Mouse (Mus musculus): ENCODE results near the gene Syce2. TPM values are rescaled to one million over a fixed set of nuclear protein-coding genes. Genes with fewer than 3 reads are reported as not detected.
"Not testable (repeated sequence)": the region's sequence is repeated elsewhere in the genome, so short reads cannot be mapped to it uniquely, and the experiment has no call there.

Syce2 gene
- polyA plus RNA-seq (2015; fragmentation: Nextera tagmentation; extraction: Ambion mirVana) = 23.0 and 32.6 TPM in 2 replicates

DNA sequence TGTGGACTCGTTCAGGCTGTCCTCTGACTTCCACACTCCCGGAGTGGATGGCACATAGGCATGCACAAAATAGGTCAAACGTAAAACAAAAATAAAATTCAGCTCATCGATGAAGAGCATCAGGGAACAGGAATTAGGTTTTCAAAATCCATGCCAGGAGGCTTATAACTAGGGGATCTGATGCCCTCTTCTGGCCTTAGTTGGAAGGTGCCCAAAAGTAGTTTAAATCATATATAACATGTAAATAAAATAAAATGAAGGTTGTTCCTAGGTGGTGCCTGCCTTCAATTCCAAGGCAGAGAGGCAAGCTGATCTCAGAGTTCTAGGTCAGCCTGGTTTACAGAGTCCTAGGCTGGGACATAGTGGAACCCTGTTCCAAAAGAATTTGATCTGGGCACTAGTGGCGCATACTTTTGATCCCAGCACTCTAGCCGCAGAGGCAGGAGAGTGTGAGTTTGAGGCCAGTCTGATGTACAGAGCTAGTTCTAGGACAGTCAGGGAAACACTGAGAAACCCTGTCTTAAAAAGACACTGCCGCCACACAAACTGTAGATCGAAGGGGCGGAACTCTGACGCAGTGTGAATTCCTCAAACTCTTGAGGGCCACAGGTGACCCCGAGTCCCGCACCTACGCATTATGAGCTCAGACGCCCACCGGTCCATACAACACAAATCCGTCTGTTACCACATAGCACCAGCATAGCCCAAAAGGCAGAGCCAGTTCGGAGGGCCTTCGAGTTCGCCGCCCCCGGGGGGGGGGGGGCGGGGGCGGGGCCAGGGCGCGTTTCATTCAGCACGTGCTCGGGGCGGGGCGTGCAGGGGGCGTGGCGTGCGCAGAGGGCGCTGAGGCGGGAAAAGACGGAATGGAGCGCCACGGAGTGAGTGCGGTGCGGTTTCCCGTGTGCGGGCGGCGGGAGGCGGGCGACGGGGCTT lies at the start of gene Syce2:
Gene Syce2 (plus strand): TSS at position 736 of the 933 bp plus-strand sequence.
- Histone ChIP-seq H3K4me3 (peak within 1 kb of the TSS; percentile 53), H3K36me3 (peaks cover 25% of the 10 kb centered on the region), H3K9ac (peak within 1 kb of the TSS; percentile 59), H3K4me1 (replicated peaks) (peaks cover 14% of the 10 kb centered on the region), H3K27me3 (no peaks in the 10 kb centered on the region), H3K4me2 (peak within 1 kb of the TSS; percentile 88), H3K27ac (no peak within 1 kb of the TSS), H3K9me3 (replicated peaks) (no peaks in the 10 kb centered on the region)
- 11% methylated on average over 44 of the region's 46 CpGs for WGBS
- peak; percentile 71 for ATAC-seq (replicated peaks; ENCODE audit: insufficient number of reproducible peaks, insufficient read depth, low FRiP score, low read depth)

DNA sequence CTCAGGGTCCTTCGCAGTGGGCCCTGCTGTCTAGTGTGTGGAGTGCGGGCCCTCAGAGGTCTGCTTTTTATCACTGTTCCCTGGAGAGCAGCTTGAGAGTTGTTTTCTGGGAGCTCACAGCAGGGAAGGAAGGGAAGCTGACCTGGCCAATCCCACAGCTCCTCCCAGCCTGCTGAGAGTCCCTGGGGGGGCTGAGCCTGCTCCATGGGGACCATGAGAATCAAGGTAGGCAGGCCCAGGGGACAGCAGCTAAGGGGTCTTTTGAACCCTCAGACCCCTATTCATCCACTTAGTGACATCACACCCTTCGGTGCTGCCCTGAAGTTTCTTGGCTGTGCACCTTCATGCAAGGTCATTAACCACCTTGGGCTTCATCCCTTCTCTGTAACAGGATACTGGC lies 49.2 kb upstream of the Syce2 start, which contains the start of gene Dand5:
Gene Dand5 (minus strand): TSS at position 101 of the 400 bp plus-strand sequence.
- no peak within 1 kb of the TSS for H3K4me3 ChIP-seq

DNA sequence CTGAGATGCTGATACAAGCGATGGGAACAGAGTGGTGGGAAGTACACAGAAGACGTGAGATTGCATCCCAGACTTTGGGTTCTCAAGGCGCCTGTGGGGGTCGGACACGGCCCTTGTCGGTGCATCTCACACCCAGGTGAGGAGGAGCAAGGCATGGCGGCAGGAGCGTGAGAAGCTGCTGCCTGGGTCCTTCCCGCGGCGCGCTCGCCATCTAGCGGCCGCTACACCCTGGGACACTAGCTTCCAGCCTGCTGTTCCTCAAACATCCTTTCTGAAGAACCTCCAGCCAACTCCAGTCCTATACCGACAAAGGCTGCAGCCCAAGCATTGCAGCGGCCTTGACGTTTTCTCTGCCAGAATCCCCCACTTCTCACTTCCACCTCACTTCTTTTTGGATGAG lies 48.3 kb upstream of the Syce2 start:
- Histone ChIP-seq H3K4me3 (no peak overlapping the region), H3K9me3 (replicated peaks) (no peaks in the 10 kb centered on the region), H3K9ac (no peak overlapping the region), H3K36me3 (no peaks in the 10 kb centered on the region), H3K4me1 (replicated peaks) (peaks cover 13% of the 10 kb centered on the region), H3K27ac (no peak overlapping the region), H3K4me2 (peak overlapping the region; percentile 46), H3K27me3 (no peaks in the 10 kb centered on the region)
- WGBS = under 1% methylated on average over 18 of the region's 18 CpGs
- peak; percentile 45; the same call in 1 of the 2 replicates for ATAC-seq (replicated peaks; ENCODE audit: insufficient number of reproducible peaks, insufficient read depth, low FRiP score, low read depth)

More for the DNA sequence above, 49.2 kb upstream of the Syce2 start, which contains the start of gene Dand5:
- no peaks in the 10 kb centered on the region for H3K9me3 ChIP-seq (replicated peaks)
- peaks cover 13% of the 10 kb centered on the region for H3K4me1 ChIP-seq (replicated peaks)
- H3K36me3 ChIP-seq = no peaks in the 10 kb centered on the region
- no peak within 1 kb of the TSS for H3K27ac ChIP-seq
- no peak; the same call in 1 of the 2 replicates for ATAC-seq (replicated peaks; ENCODE audit: insufficient number of reproducible peaks, insufficient read depth, low FRiP score, low read depth)
- H3K27me3 ChIP-seq = no peaks in the 10 kb centered on the region
- WGBS = 43% methylated on average over 3 of the region's 3 CpGs
- peak within 1 kb of the TSS; percentile 46 for H3K4me2 ChIP-seq
- H3K9ac ChIP-seq = no peak within 1 kb of the TSS

DNA sequence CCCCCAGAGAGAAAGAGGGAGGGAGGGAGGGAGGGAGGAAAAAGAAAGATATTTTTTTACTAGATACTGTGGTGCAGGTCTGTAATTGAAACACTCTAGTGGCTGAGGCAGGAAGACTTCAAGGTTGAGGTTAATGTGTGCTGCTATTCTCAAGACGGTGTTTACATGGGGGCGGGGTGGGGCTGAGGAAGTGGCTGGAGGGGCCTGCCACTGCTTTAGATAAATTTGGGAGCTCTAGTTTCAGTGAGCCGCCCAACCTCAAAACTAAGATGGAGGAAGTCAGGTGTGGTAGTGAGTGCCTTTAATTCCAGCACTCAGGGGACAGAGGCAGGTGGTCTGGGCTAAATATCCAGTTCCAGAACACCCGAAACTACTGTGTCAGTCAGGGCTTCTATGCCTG lies 46.3 kb upstream of the Syce2 start:
- Histone ChIP-seq H3K4me2 (no peak overlapping the region), H3K4me3 (no peak overlapping the region)
- 53% methylated on average over 4 of the region's 4 CpGs for WGBS

DNA sequence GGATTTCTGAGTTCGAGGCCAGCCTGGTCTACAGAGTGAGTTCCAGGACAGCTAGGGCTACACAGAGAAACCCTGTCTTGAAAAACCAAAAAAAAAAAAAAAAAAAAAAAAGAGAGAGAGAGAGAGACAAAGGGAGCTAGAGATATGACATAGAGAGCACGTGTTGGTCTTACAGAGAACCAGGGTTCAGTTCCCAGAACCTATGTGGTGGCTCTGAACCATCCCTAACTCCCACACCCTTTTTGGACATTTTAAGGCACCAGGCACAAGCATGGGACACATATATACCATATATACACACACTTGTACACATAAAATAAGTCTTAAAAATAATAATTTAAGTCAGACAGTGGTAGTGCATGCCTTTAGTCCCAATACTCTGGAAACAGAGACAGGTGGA lies 45.4 kb upstream of the Syce2 start:
- H3K27me3 ChIP-seq; H3K4me3 ChIP-seq; H3K9me3 ChIP-seq (replicated peaks); H3K4me2 ChIP-seq; H3K9ac ChIP-seq; H3K27ac ChIP-seq; ATAC-seq (replicated peaks; ENCODE audit: insufficient number of reproducible peaks, insufficient read depth, low FRiP score, low read depth); H3K36me3 ChIP-seq: not testable (repeated sequence)
- WGBS = 83% methylated on average over 2 of the region's 2 CpGs
- peaks cover 14% of the 10 kb centered on the region for H3K4me1 ChIP-seq (replicated peaks)

More for the DNA sequence above, 46.3 kb upstream of the Syce2 start:
- H3K27ac ChIP-seq = no peak overlapping the region
- no peak for ATAC-seq (replicated peaks; ENCODE audit: insufficient number of reproducible peaks, insufficient read depth, low FRiP score, low read depth)
- H3K9ac ChIP-seq = no peak overlapping the region
- peaks cover 13% of the 10 kb centered on the region for H3K4me1 ChIP-seq (replicated peaks)
- H3K9me3 ChIP-seq (replicated peaks) = no peaks in the 10 kb centered on the region
- no peaks in the 10 kb centered on the region for H3K36me3 ChIP-seq
- H3K27me3 ChIP-seq = no peaks in the 10 kb centered on the region

DNA sequence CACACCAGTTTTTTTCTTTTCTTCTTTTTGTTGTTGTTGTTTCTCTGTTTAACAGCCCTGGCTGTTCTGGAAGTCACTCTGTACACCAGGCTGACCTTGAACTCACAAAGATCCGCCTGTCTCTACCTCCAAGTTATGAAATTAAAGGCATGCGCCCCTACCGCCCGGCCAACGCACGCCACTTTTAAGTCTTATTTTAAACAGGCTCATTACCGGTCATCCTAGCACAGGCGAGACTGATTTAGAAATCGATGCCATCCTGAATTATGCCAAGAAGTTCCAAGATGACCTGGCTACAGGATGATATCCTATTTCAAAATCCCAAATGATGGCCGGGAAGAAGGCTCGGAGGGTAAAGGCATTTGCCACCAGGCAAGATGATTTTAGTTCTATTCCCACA lies 40.4 kb upstream of the Syce2 start, which contains the start of gene Gadd45gip1:
Gene Gadd45gip1 (plus strand): TSS at position 33 of the 400 bp plus-strand sequence.
- peak within 1 kb of the TSS; percentile 92 for H3K9ac ChIP-seq
- peaks cover 28% of the 10 kb centered on the region for H3K36me3 ChIP-seq
- 64% methylated on average over 11 of the region's 11 CpGs for WGBS
- peak within 1 kb of the TSS; percentile 93 for H3K27ac ChIP-seq
- H3K4me1 ChIP-seq (replicated peaks) = peaks cover 37% of the 10 kb centered on the region
- no peaks in the 10 kb centered on the region for H3K9me3 ChIP-seq (replicated peaks)
- no peaks in the 10 kb centered on the region for H3K27me3 ChIP-seq
- peak within 1 kb of the TSS; percentile 91 for H3K4me3 ChIP-seq
- peak within 1 kb of the TSS; percentile 71 for H3K4me2 ChIP-seq
- ATAC-seq (replicated peaks; ENCODE audit: insufficient number of reproducible peaks, insufficient read depth, low FRiP score, low read depth) = no peak

DNA sequence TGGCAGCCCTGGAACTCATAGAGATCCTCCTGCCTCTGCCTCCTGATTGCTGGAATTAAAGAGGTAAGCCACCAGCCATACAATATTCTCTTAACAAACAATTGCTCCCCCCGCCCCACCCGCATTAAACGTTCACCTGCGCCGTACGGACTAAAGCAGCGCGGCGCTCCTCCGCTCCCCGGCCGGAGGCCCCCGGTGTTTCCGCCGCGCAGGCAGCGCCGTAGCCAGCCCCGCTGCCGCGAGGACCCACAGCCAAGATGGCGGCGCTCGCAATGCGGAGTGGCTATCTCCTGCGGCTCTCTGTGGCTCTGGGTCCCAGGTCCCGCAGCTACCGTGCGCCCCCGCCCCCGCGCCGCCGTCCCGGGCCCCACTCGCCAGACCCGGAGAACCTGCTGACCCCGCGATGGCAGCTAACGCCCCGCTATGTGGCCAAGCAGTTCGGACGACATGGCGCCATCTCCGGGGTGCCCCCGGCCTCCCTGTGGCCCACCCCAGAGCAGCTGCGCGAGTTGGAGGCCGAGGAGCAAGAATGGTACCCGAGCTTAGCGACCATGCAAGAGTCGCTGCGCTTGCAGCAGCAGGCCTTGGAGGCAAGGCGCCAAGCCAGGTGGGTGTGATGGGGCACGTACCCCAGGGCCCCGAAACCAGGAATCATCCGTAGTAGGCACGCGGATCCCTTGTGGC lies 39.7 kb upstream of the Syce2 start:
- under 1% methylated on average over 59 of the region's 59 CpGs for WGBS
- H3K4me1 ChIP-seq (replicated peaks) = peaks cover 37% of the 10 kb centered on the region

GRCm38 (mm10) chr8:84832759-84833742 lies 38.9 kb upstream of the Syce2 start:
- H3K4me2 ChIP-seq = peak overlapping the region; percentile 71
- peak overlapping the region; percentile 93 for H3K27ac ChIP-seq
- no peak for ATAC-seq (replicated peaks; ENCODE audit: insufficient number of reproducible peaks, insufficient read depth, low FRiP score, low read depth)
- peak overlapping the region; percentile 91 for H3K4me3 ChIP-seq
- peaks cover 37% of the 10 kb centered on the region for H3K4me1 ChIP-seq (replicated peaks)
- peak overlapping the region; percentile 92 for H3K9ac ChIP-seq
- no peaks in the 10 kb centered on the region for H3K9me3 ChIP-seq (replicated peaks)
- WGBS = 56% methylated on average over 10 of the region's 10 CpGs
- H3K27me3 ChIP-seq = no peaks in the 10 kb centered on the region
- peaks cover 43% of the 10 kb centered on the region for H3K36me3 ChIP-seq

More for the DNA sequence above, 39.7 kb upstream of the Syce2 start:
- Histone ChIP-seq H3K4me3 (peak overlapping the region; percentile 91), H3K36me3 (peaks cover 35% of the 10 kb centered on the region), H3K9ac (peak overlapping the region; percentile 92), H3K27ac (peak overlapping the region; percentile 93), H3K9me3 (replicated peaks) (no peaks in the 10 kb centered on the region), H3K27me3 (no peaks in the 10 kb centered on the region), H3K4me2 (peak overlapping the region; percentile 71)
- peak; percentile 59 for ATAC-seq (replicated peaks; ENCODE audit: insufficient number of reproducible peaks, insufficient read depth, low FRiP score, low read depth)

DNA sequence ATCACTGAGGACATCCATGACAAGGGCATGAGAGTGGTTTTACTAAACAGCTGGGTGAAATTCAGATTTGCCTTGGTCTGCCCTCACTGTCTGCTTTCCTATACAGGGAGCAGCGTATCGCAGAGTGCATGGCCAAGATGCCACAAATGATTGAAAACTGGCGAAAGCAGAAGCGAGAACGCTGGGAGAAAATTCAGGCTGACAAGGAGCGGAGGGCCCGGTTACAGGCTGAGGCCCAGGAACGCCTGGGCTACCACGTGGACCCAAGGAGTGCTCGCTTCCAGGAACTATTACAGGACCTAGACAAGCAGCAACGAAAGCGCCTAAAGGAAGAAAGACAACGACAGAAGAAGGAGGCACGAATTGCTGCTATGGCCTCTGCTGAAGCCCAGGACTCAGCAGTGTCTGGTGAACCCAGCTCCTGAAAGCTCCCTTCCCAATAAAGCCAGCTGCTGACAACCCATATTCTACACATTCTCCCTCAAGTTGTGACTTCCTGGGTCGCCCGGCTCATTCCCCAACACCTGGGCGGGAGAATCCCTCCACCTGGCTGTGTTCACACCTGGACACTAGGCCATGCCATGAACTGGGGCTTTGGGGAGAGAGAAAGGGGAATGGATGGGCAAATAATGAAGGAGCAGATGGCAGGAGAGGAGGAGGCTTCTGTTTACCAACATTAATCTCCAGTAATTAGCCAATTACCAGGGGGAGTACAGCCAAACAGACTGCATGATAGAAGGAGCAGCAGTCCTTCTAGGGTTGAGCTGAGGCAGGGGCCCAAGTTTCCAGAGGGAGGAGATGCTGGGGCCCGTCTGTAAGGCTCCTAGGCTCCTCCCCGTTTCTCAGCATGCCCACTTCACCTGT lies 37.7 kb upstream of the Syce2 start:
- H3K27ac ChIP-seq = peak overlapping the region; percentile 48
- 81% methylated on average over 19 of the region's 19 CpGs for WGBS
- H3K27me3 ChIP-seq = no peaks in the 10 kb centered on the region
- no peak overlapping the region for H3K4me3 ChIP-seq
- H3K9me3 ChIP-seq (replicated peaks) = no peaks in the 10 kb centered on the region
- H3K9ac ChIP-seq = no peak overlapping the region
- ATAC-seq (replicated peaks; ENCODE audit: insufficient number of reproducible peaks, insufficient read depth, low FRiP score, low read depth) = no peak
- peaks cover 41% of the 10 kb centered on the region for H3K4me1 ChIP-seq (replicated peaks)
- peaks cover 51% of the 10 kb centered on the region for H3K36me3 ChIP-seq
- H3K4me2 ChIP-seq = no peak overlapping the region

All from heart, embryonic 15.5 days (tissue).